Mouse (Mus musculus) midbrain, embryonic 14.5 days (tissue): ENCODE results near the gene Selenos. TPM values are rescaled to one million over a fixed set of nuclear protein-coding genes. Genes with fewer than 3 reads are reported as not detected.

ENCODE experiments used
- ATAC-seq: fragments of 200-750 bp; cut with Nextera tagmentation; 2 replicates; pipeline ENCODE4 v1.8.0; 2017; ENCODE audit warnings: moderate number of reproducible peaks, moderate library complexity; ENCODE audit not compliant: low FRiP score, low TSS enrichment
- DNase-seq: peaks from one replicate; pipeline ENCODE4 v3.0.0-alpha.2; 2015
- H3K27ac ChIP-seq: fragments of 300-500 bp; sonication (generic); replicated peaks from 2 replicates; pipeline ENCODE4 v1.5.1; 2014; ENCODE audit warnings: mild to moderate bottlenecking, low read depth, low read length, moderate library complexity
- H3K27me3 ChIP-seq: fragments of 300-500 bp; sonication (generic); 2 replicates; pipeline ENCODE4 v1.6.1; 2014; ENCODE audit warnings: low read length, control low read depth, mixed read lengths; ENCODE audit not compliant: control insufficient read depth, insufficient read depth
- H3K36me3 ChIP-seq: fragments of 300-500 bp; sonication (generic); 2 replicates; pipeline ENCODE4 v1.6.1; 2014; ENCODE audit warnings: low read length, control low read depth; ENCODE audit not compliant: control insufficient read depth, insufficient read depth
- H3K4me1 ChIP-seq: fragments of 300-500 bp; sonication (generic); 2 replicates; pipeline ENCODE4 v1.6.1; 2014; ENCODE audit warnings: mild to moderate bottlenecking, antibody characterized with exemption, low read length, control low read depth; ENCODE audit not compliant: control insufficient read depth, insufficient read depth
- H3K4me2 ChIP-seq: fragments of 300-500 bp; sonication (generic); 2 replicates; pipeline ENCODE4 v1.6.1; 2014; ENCODE audit warnings: mild to moderate bottlenecking, low read length, moderate library complexity
- H3K4me3 ChIP-seq: fragments of 300-500 bp; sonication (generic); replicated peaks from 2 replicates; pipeline ENCODE4 v1.5.1; 2014; ENCODE audit warnings: low read depth, low read length
- H3K9ac ChIP-seq: fragments of 300-500 bp; sonication (generic); replicated peaks from 2 replicates; pipeline ENCODE4 v1.6.1; 2014; ENCODE audit warnings: mild to moderate bottlenecking, low read length, moderate library complexity
- H3K9me3 ChIP-seq: fragments of 300-500 bp; sonication (generic); 2 replicates; pipeline ENCODE4 v1.6.1; 2016; ENCODE audit warnings: low read length, control low read depth, mixed read lengths; ENCODE audit not compliant: control insufficient read depth
- WGBS: fragments of 180-500 bp; shearing (Covaris S2); extraction: QIAGEN DNeasy Blood & Tissue Kit; methylation state at CpG from one replicate; pipeline ENCODE4 v1.1.7; 2014; 5-methylcytosine and 5-hydroxymethylcytosine counted together
- polyA plus RNA-seq: library from polyadenylated mRNA; unstranded; fragments of >200 nt; fragmentation: Nextera tagmentation; extraction: Ambion mirVana; gene quantifications from 2 replicates; pipeline ENCODE4 v1.2.1, GENCODE M21; 2014

Selenos gene
- polyA plus RNA-seq, 1 experiment from 2014 or later, result 79.9 TPM

DNA sequence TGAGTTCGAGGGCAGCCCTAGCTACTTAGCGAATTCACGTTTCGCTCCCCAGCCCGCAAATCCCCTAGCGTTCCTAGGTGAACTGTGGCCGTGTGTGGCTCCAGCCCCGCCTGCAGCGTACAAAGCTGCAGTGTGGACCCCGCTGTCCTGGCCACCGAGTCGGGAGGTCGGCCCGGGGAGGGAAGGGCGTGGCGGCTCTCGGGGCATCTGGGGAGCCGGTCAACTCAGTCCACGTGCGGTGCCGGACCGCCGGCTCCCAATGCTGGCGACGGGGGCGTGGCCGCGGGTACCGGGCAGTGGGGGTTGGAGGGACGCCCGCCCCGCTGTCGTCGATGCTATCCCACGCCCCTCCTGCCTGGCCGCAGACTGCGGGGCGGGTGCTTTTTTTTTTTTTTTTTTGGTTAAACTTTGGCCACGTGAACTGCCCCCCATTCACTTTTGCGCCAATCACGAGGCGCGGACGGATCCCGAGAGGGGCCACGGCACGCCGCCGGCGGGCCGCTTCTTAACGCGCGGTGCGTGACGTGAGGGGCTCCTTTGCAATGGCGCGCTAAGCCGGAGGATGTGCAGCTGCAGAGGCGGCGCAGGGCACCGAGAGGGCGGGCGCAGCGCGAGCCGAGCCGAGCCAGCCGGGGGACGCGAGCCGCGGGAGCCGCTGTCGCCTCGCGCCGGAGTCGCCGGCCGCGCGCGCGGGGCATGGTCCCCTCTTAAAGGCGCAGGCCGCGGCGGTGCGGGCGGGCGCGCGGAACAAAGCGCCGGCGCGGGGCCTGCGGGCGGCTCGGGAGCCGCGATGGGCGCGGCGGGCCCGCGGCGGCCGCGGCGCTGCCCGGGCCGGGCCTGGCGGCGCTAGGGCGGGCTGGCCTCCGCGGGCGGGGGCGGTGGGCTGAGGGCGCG lies 29.8 kb downstream of the Selenos start, which contains the start of gene Chsy1:
Gene Chsy1 (plus strand): TSS at position 555 of the 894 bp plus-strand sequence.
- Histone ChIP-seq H3K36me3 (no peaks in the 10 kb centered on the region), H3K4me2 (peak within 1 kb of the TSS; percentile 98), H3K4me1 (peaks cover 19% of the 10 kb centered on the region; the same call in 1 of the 2 replicates), H3K9ac (peak within 1 kb of the TSS; percentile 94), H3K9me3 (no peaks in the 10 kb centered on the region), H3K4me3 (peak within 1 kb of the TSS; percentile 85), H3K27ac (peak within 1 kb of the TSS; percentile 96), H3K27me3 (peaks cover 6% of the 10 kb centered on the region; the same call in 1 of the 2 replicates)
- WGBS, result under 1% methylated on average over 104 of the region's 123 CpGs
- DNase-seq, result peak; percentile 96
- ATAC-seq, result peak; percentile 88

DNA sequence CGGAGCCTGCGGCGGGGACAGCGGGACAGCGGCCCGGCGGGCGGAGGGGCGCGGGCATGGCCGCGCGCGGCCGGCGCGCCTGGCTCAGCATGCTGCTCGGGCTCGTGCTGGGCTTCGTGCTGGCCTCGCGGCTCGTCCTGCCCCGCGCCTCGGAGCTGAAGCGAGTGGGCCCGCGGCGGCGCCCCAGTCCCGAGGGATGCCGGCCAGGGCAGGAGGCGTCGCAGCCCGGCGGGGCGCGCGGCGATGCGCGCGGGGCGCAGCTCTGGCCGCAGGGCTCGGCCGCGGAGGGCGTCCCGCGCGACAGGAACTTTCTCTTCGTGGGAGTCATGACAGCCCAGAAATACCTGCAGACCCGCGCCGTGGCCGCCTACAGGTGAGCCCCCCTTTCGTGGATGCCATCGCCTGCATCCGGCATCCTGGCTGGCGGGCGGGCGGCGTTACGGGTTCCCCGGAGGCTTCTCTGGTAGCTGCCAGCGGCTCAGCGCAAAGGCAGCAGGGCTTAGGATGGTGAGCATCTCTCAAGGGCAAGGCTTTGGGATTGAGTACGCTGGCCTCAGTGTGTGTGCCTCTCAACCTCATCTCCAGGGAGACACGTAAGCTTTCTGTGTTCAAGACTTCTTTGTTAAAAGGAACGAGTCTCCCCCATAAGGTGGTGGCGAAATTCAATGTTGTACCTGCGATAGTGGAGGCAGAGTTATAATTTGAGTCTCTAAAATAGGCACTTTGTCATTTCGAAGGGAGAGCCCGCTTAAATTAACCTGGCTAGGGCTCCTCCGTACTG lies 30.6 kb downstream of the Selenos start:
- Histone ChIP-seq H3K4me3 (peak overlapping the region; percentile 85), H3K27me3 (peaks cover 6% of the 10 kb centered on the region; the same call in 1 of the 2 replicates), H3K36me3 (no peaks in the 10 kb centered on the region), H3K27ac (peak overlapping the region; percentile 96), H3K9me3 (no peaks in the 10 kb centered on the region), H3K4me2 (peak overlapping the region; percentile 98), H3K9ac (peak overlapping the region; percentile 94), H3K4me1 (peaks cover 19% of the 10 kb centered on the region; the same call in 1 of the 2 replicates)
- ATAC-seq, result peak; percentile 72
- peak; percentile 76 for DNase-seq
- WGBS, result under 1% methylated on average over 72 of the region's 77 CpGs

GRCm38 (mm10) chr7:66110636-66111112 lies 31.2 kb downstream of the Selenos start:
- peak overlapping the region; percentile 94 for H3K9ac ChIP-seq
- peaks cover 6% of the 10 kb centered on the region; the same call in 1 of the 2 replicates for H3K27me3 ChIP-seq
- H3K4me2 ChIP-seq, result peak overlapping the region; percentile 98
- DNase-seq, result peak; percentile 63
- H3K4me1 ChIP-seq, result peaks cover 19% of the 10 kb centered on the region; the same call in 1 of the 2 replicates
- WGBS, result 2% methylated on average over 10 of the region's 10 CpGs
- peak overlapping the region; percentile 85 for H3K4me3 ChIP-seq
- peak overlapping the region; percentile 96 for H3K27ac ChIP-seq
- ATAC-seq, result no peak
- H3K36me3 ChIP-seq, result no peaks in the 10 kb centered on the region
- H3K9me3 ChIP-seq, result no peaks in the 10 kb centered on the region

GRCm38 (mm10) chr7:66111211-66111610 lies 31.8 kb downstream of the Selenos start:
- no peaks in the 10 kb centered on the region for H3K9me3 ChIP-seq
- H3K4me3 ChIP-seq, result peak overlapping the region; percentile 85
- H3K27me3 ChIP-seq, result peaks cover 6% of the 10 kb centered on the region; the same call in 1 of the 2 replicates
- peak overlapping the region; percentile 94; the same call in 1 of the 2 replicates for H3K9ac ChIP-seq
- peaks cover 19% of the 10 kb centered on the region; the same call in 1 of the 2 replicates for H3K4me1 ChIP-seq
- no peaks in the 10 kb centered on the region for H3K36me3 ChIP-seq
- H3K4me2 ChIP-seq, result peak overlapping the region; percentile 98
- H3K27ac ChIP-seq, result no peak overlapping the region
- no peak for ATAC-seq
- 53% methylated on average over 10 of the region's 10 CpGs for WGBS
- DNase-seq, result no peak

DNA sequence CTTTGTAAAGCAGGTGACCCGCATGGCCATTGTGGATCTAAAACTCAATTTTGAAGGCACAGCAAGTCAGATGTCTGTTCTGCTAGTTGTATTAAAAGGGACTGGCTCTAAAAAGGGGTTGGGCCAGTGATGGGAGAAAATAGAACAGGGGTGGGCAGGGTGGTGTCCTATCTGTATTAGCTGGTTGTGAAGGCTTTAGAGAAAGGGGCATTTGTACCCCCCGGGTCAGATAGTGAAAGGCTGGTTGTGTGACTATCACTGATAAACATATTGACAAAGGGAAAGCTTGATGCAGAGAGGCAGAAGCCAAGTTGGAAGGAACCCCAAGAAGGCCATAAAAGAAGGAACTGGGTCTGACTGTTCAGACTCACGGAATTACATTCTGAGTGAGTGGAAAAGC lies 34.1 kb downstream of the Selenos start:
- no peak overlapping the region for H3K4me3 ChIP-seq
- peaks cover 21% of the 10 kb centered on the region; the same call in 1 of the 2 replicates for H3K4me1 ChIP-seq
- no peaks in the 10 kb centered on the region for H3K9me3 ChIP-seq
- ATAC-seq (no peak), DNase-seq (no peak)
- WGBS, result 91% methylated on average over 3 of the region's 3 CpGs
- H3K27me3 ChIP-seq, result no peaks in the 10 kb centered on the region
- no peak overlapping the region for H3K4me2 ChIP-seq
- no peak overlapping the region for H3K9ac ChIP-seq
- no peaks in the 10 kb centered on the region for H3K36me3 ChIP-seq
- no peak overlapping the region for H3K27ac ChIP-seq

- Histone ChIP-seq H3K9ac (0 out of 2 replicates have a peak overlapping the region, but pooled peaks have one; percentile 2), H3K27me3 (no peaks in the 10 kb centered on the region), H3K4me2 (no peak overlapping the region), H3K4me1 (peaks cover 25% of the 10 kb centered on the region; the same call in 1 of the 2 replicates), H3K36me3 (no peaks in the 10 kb centered on the region), H3K9me3 (no peaks in the 10 kb centered on the region), H3K27ac (no peak overlapping the region), H3K4me3 (no peak overlapping the region)
- no peak for ATAC-seq
- DNase-seq, result no peak
- WGBS, result 82% methylated on average over 11 of the region's 11 CpGs
These were observed 36.4 kb downstream of the Selenos start for GRCm38 (mm10) chr7:66115821-66116343.

GRCm38 (mm10) chr7:66116906-66117482 lies 37.5 kb downstream of the Selenos start:
- H3K9me3 ChIP-seq, result no peaks in the 10 kb centered on the region
- ATAC-seq (no peak), DNase-seq (no peak)
- no peak overlapping the region for H3K4me3 ChIP-seq
- no peak overlapping the region for H3K27ac ChIP-seq
- no peaks in the 10 kb centered on the region for H3K27me3 ChIP-seq
- H3K36me3 ChIP-seq, result no peaks in the 10 kb centered on the region
- H3K4me1 ChIP-seq, result peaks cover 24% of the 10 kb centered on the region; the same call in 1 of the 2 replicates
- H3K4me2 ChIP-seq, result no peak overlapping the region
- H3K9ac ChIP-seq, result no peak overlapping the region
- WGBS, result 82% methylated on average over 8 of the region's 8 CpGs

DNA sequence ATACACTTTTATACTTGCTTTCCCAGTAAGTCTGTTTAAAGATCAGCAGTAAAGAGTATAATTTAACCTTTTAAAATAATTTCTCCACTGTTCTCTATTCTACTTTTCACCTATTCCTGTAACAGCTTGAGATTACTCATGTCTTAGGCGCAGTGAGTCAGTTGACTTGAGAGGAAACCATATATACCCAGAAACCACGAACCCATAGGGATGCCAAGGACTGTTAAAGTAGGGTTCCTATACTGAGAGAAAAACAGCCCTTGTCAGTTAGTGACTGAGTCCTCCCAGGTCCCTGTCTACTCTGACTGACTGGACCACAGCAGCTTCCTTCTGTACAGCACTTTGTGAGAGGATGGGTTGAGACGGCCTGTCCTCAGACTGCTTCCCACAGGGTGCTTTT lies 38.6 kb downstream of the Selenos start:
- Histone ChIP-seq H3K36me3 (no peaks in the 10 kb centered on the region), H3K9me3 (no peaks in the 10 kb centered on the region), H3K4me2 (no peak overlapping the region), H3K27ac (no peak overlapping the region), H3K4me3 (no peak overlapping the region), H3K9ac (no peak overlapping the region), H3K27me3 (no peaks in the 10 kb centered on the region), H3K4me1 (peaks cover 19% of the 10 kb centered on the region; the same call in 1 of the 2 replicates)
- 90% methylated on average over 3 of the region's 3 CpGs for WGBS
- no peak for ATAC-seq
- no peak for DNase-seq
